Comparison of ENCODE assay signal across 10 mouse cellular contexts in genomic region chr7:49375499-49375974, GRCm38 (mm10).
DNase-seq lines count a peak whose midpoint lies in the region; ATAC-seq lines count a peak whose summit lies in the region.
"Had no signal": no experiment of that assay in that cellular context is flagged by ENCODE, and none has a peak within 500 bp of the region (broad histone marks: within the 10 kb centered on the region; RNA-seq: fewer than 3 reads in every experiment).

No protein-coding gene starts in this region.

- no peak overlapping the region for H3K27ac ChIP-seq in forebrain, embryonic 13.5 days
- 0 out of 2 replicates have a peak overlapping the region, but pooled peaks have one; percentile 42 for H3K27ac ChIP-seq in lung, embryonic 15.5 days
- H3K27ac ChIP-seq: heart, embryonic 15.5 days; liver, embryonic 15.5 days had no signal

- ATAC-seq in forebrain, embryonic 13.5 days, result peak; percentile 52; the same call in 1 of the 2 replicates
- peak; percentile 64 for ATAC-seq in lung, embryonic 15.5 days (ENCODE audit: borderline replicate concordance, extremely low read depth, low FRiP score, low TSS enrichment)

- no peaks in the 10 kb centered on the region for H3K36me3 ChIP-seq in forebrain, embryonic 13.5 days (ENCODE audit: poor library complexity, severe bottlenecking)
- H3K36me3 ChIP-seq in lung, embryonic 15.5 days, result no peaks in the 10 kb centered on the region
- H3K36me3 ChIP-seq: liver, embryonic 15.5 days had no signal

- 2% methylated on average over 9 of the region's 9 CpGs for WGBS in forebrain, embryonic 13.5 days
- 15% methylated on average over 9 of the region's 9 CpGs for WGBS in lung, embryonic 15.5 days

- H3K9me3 ChIP-seq in forebrain, embryonic 13.5 days (replicated peaks), result no peaks in the 10 kb centered on the region
- H3K9me3 ChIP-seq in lung, embryonic 15.5 days, result no peaks in the 10 kb centered on the region
- H3K9me3 ChIP-seq: heart, embryonic 15.5 days; liver, embryonic 15.5 days had no signal

- H3K9ac ChIP-seq in forebrain, embryonic 13.5 days, result no peak overlapping the region
- H3K9ac ChIP-seq in lung, embryonic 15.5 days, result no peak overlapping the region
- H3K9ac ChIP-seq: heart, embryonic 15.5 days; liver, embryonic 15.5 days had no signal

- DNase-seq in cerebellum, adult 11 months, result peak; percentile 32
- DNase-seq in cerebellum, adult 8-10 months, result no peak
- peak; percentile 6 for DNase-seq in adipocyte (ENCODE audit: low spot score)
- DNase-seq in retina, postnatal 1 day, result peak; percentile 77
- no peak for DNase-seq in ovary, postnatal 36 days (ENCODE audit: low spot score)
- DNase-seq in c-Kit-positive CD71-positive TER-119-positive erythroid progenitor cells, embryonic 14.5 days (ENCODE audit: low spot score), result no peak

- peaks cover 21% of the 10 kb centered on the region for H3K4me1 ChIP-seq in forebrain, embryonic 13.5 days
- peaks cover 24% of the 10 kb centered on the region for H3K4me1 ChIP-seq in lung, embryonic 15.5 days
- H3K4me1 ChIP-seq: liver, embryonic 15.5 days had no signal

- peak overlapping the region; percentile 8; the same call in 1 of the 2 replicates for H3K4me2 ChIP-seq in forebrain, embryonic 13.5 days
- no peak overlapping the region for H3K4me2 ChIP-seq in lung, embryonic 15.5 days
- H3K4me2 ChIP-seq: heart, embryonic 15.5 days; liver, embryonic 15.5 days had no signal

- peaks cover 21% of the 10 kb centered on the region for H3K27me3 ChIP-seq in forebrain, embryonic 13.5 days
- no peaks in the 10 kb centered on the region for H3K27me3 ChIP-seq in lung, embryonic 15.5 days
- H3K27me3 ChIP-seq: heart, embryonic 15.5 days; liver, embryonic 15.5 days had no signal

- no peak overlapping the region for H3K4me3 ChIP-seq in forebrain, embryonic 13.5 days
- no peak overlapping the region for H3K4me3 ChIP-seq in lung, embryonic 15.5 days
- H3K4me3 ChIP-seq: heart, embryonic 15.5 days; liver, embryonic 15.5 days had no signal

Comparison
In these comparisons a context has a peak if more than half of its experiments do, and no peak if none do; other contexts are left out.
1. DNase-seq: peak in cerebellum, adult 11 months (single experiment), adipocyte (single experiment) and retina, postnatal 1 day (single experiment); none in cerebellum, adult 8-10 months (single experiment), ovary, postnatal 36 days (single experiment) and c-Kit-positive CD71-positive TER-119-positive erythroid progenitor cells, embryonic 14.5 days (single experiment).